24 mouse cellular contexts compared by ENCODE assay signal in genomic region chr2:102734055-102734454, GRCm38 (mm10).
DNase-seq lines count a peak whose midpoint lies in the region; ATAC-seq and TF ChIP-seq lines count a peak whose summit lies in the region.
"Had no signal": no experiment of that assay in that cellular context is flagged by ENCODE, and none has a peak within 500 bp of the region (broad histone marks: within the 10 kb centered on the region; RNA-seq: fewer than 3 reads in every experiment).

No protein-coding gene starts in this region.

- no peak for TF ChIP-seq CTCF in liver, postnatal 0 days (IDR thresholded peaks at IDR 0.05; ENCODE audit: low read depth)
- no peak for TF ChIP-seq CTCF in MEL (IDR thresholded peaks at IDR 0.05 in 2 of 3, conservative IDR thresholded peaks at IDR 0.05 in 1 of 3; ENCODE audit: control insufficient read depth in 1 of 3, insufficient read depth in 1 of 3, low read depth in 2 of 3, low read length in 3 of 3, poor library complexity in 1 of 3, severe bottlenecking in 1 of 3)

- no peaks in the 10 kb centered on the region for H3K27me3 ChIP-seq in liver, embryonic 11.5 days (replicated peaks; ENCODE audit: control insufficient read depth, insufficient read depth, low read length)
- H3K27me3 ChIP-seq in liver, postnatal 0 days (ENCODE audit: insufficient read depth, low read length) = no peaks in the 10 kb centered on the region
- H3K27me3 ChIP-seq in MEL (ENCODE audit: control insufficient read depth in 1 of 2, insufficient read depth in 2 of 2, low read length in 2 of 2) = no peaks in the 10 kb centered on the region
- H3K27me3 ChIP-seq in limb, embryonic 14.5 days (ENCODE audit: control insufficient read depth, insufficient read depth, low read length) = no peaks in the 10 kb centered on the region
- H3K27me3 ChIP-seq in liver, embryonic 16.5 days (ENCODE audit: control insufficient read depth, insufficient read depth, low read depth, low read length) = no peaks in the 10 kb centered on the region
- H3K27me3 ChIP-seq: embryonic facial prominence, embryonic 15.5 days; hindbrain, embryonic 13.5 days; Patski had no signal

- TF ChIP-seq EP300 in liver, postnatal 0 days (IDR thresholded peaks at IDR 0.05; ENCODE audit: low read depth) = no peak
- peak; percentile 77 to 85; a peak in 3 of 4 replicates for TF ChIP-seq EP300 in MEL (IDR thresholded peaks at IDR 0.05; ENCODE audit: low read depth in 1 of 2, low read length in 2 of 2)

- H3K4me3 ChIP-seq in liver, embryonic 11.5 days (ENCODE audit: low read depth, low read length) = no peak overlapping the region
- no peak overlapping the region for H3K4me3 ChIP-seq in liver, postnatal 0 days (ENCODE audit: low read depth, low read length)
- peak overlapping the region; percentile 2 to 5; a peak in 2 of 4 replicates for H3K4me3 ChIP-seq in MEL (ENCODE audit: control insufficient read depth in 1 of 2, insufficient read depth in 1 of 2, low read depth in 2 of 2, low read length in 2 of 2)
- no peak overlapping the region for H3K4me3 ChIP-seq in limb, embryonic 14.5 days (replicated peaks; ENCODE audit: low read length)
- H3K4me3 ChIP-seq in liver, embryonic 16.5 days (ENCODE audit: low read depth, low read length) = no peak overlapping the region
- H3K4me3 ChIP-seq: embryonic facial prominence, embryonic 15.5 days; erythroblast, embryonic 14.5 days; forebrain, embryonic 10.5 days; gastrocnemius, adult 2 months; heart, embryonic 10.5 days; hindbrain, embryonic 13.5 days had no signal

- peak; percentile 70; the same call in 1 of the 2 replicates for ATAC-seq in liver, embryonic 11.5 days (replicated peaks; ENCODE audit: low FRiP score)
- ATAC-seq in liver, postnatal 0 days = no peak; the same call in 1 of the 2 replicates
- no peak for ATAC-seq in limb, embryonic 14.5 days (ENCODE audit: low FRiP score, low read depth)
- ATAC-seq in liver, embryonic 16.5 days (ENCODE audit: low read depth) = peak; percentile 43; the same call in 1 of the 2 replicates
- ATAC-seq: forebrain, embryonic 14.5 days; Patski had no signal

- H3K79me2 ChIP-seq in MEL (ENCODE audit: control insufficient read depth, insufficient read depth, low read length, poor library complexity) = no peaks in the 10 kb centered on the region

- no peak overlapping the region for H3K27ac ChIP-seq in liver, embryonic 11.5 days (ENCODE audit: low read depth, low read length)
- H3K27ac ChIP-seq in liver, postnatal 0 days (ENCODE audit: low read depth) = no peak overlapping the region
- H3K27ac ChIP-seq in MEL (ENCODE audit: control insufficient read depth, low read depth, low read length) = peak overlapping the region; percentile 4; the same call in 1 of the 2 replicates
- 0 out of 2 replicates have a peak overlapping the region, but pooled peaks have one; percentile 8 for H3K27ac ChIP-seq in limb, embryonic 14.5 days (replicated peaks; ENCODE audit: low read depth, low read length)
- no peak overlapping the region for H3K27ac ChIP-seq in liver, embryonic 16.5 days (ENCODE audit: low read length)
- H3K27ac ChIP-seq: forebrain, embryonic 10.5 days; gastrocnemius, adult 2 months; heart, embryonic 10.5 days; hindbrain, embryonic 13.5 days had no signal

- H3K36me3 ChIP-seq in liver, embryonic 11.5 days (ENCODE audit: control insufficient read depth, insufficient read depth, low read length) = no peaks in the 10 kb centered on the region
- H3K36me3 ChIP-seq in liver, postnatal 0 days (replicated peaks; ENCODE audit: insufficient read depth, low read length) = no peaks in the 10 kb centered on the region
- H3K36me3 ChIP-seq in MEL (ENCODE audit: control insufficient read depth in 1 of 2, insufficient read depth in 2 of 2, low read length in 2 of 2) = peaks cover 0 to 16% of the 10 kb centered on the region in 2 experiments; a peak in 2 of 4 replicates
- H3K36me3 ChIP-seq in limb, embryonic 14.5 days (ENCODE audit: control insufficient read depth, insufficient read depth, low read length) = no peaks in the 10 kb centered on the region
- H3K36me3 ChIP-seq in liver, embryonic 16.5 days (ENCODE audit: control insufficient read depth, insufficient read depth) = no peaks in the 10 kb centered on the region
- H3K36me3 ChIP-seq: embryonic facial prominence, embryonic 15.5 days; forebrain, embryonic 10.5 days; G1E; heart, embryonic 10.5 days had no signal

- no peak for TF ChIP-seq POLR2A in MEL (IDR thresholded peaks at IDR 0.05; ENCODE audit: control insufficient read depth in 1 of 2, insufficient read depth in 1 of 2, low read depth in 1 of 2, low read length in 2 of 2, poor library complexity in 1 of 2)
- no peak for TF ChIP-seq POLR2A in limb, embryonic 14.5 days (IDR thresholded peaks at IDR 0.05; ENCODE audit: borderline replicate concordance, extremely low read depth, insufficient read depth, insufficient read length)

- H3K9ac ChIP-seq in liver, embryonic 11.5 days (ENCODE audit: low read depth, low read length) = no peak overlapping the region
- no peak overlapping the region for H3K9ac ChIP-seq in liver, postnatal 0 days (replicated peaks)
- no peak overlapping the region; the same call in 1 of the 2 replicates for H3K9ac ChIP-seq in MEL (ENCODE audit: control insufficient read depth, low read depth, low read length, poor library complexity, severe bottlenecking)
- no peak overlapping the region for H3K9ac ChIP-seq in limb, embryonic 14.5 days (ENCODE audit: low read depth, low read length, severe bottlenecking)
- no peak overlapping the region for H3K9ac ChIP-seq in liver, embryonic 16.5 days (ENCODE audit: low read depth, low read length)
- H3K9ac ChIP-seq: embryonic facial prominence, embryonic 15.5 days; hindbrain, embryonic 13.5 days had no signal

- H3K4me1 ChIP-seq in liver, embryonic 11.5 days (replicated peaks; ENCODE audit: control insufficient read depth, insufficient read depth, low read length) = peaks cover 8% of the 10 kb centered on the region; the same call in 1 of the 2 replicates
- no peaks in the 10 kb centered on the region for H3K4me1 ChIP-seq in liver, postnatal 0 days (ENCODE audit: insufficient read depth)
- H3K4me1 ChIP-seq in MEL (ENCODE audit: control insufficient read depth in 1 of 2, insufficient read depth in 2 of 2, low read length in 2 of 2) = peaks cover 10 to 12% of the 10 kb centered on the region in 2 experiments
- peaks cover 24% of the 10 kb centered on the region for H3K4me1 ChIP-seq in limb, embryonic 14.5 days (ENCODE audit: control insufficient read depth, insufficient read depth, low read length)
- H3K4me1 ChIP-seq in liver, embryonic 16.5 days (ENCODE audit: control insufficient read depth, low read depth, low read length) = no peaks in the 10 kb centered on the region

- no peak for TF ChIP-seq RAD21 in MEL (IDR thresholded peaks at IDR 0.05; ENCODE audit: low read depth, low read length)

- WGBS in liver, embryonic 11.5 days = 65% methylated on average over 3 of the region's 3 CpGs
- 62% methylated on average over 3 of the region's 3 CpGs for WGBS in liver, postnatal 0 days (ENCODE audit: insufficient replicate concordance)
- 77% methylated on average over 3 of the region's 3 CpGs for WGBS in limb, embryonic 14.5 days
- WGBS in liver, embryonic 16.5 days (ENCODE audit: insufficient replicate concordance) = 47% methylated on average over 3 of the region's 3 CpGs

- H3K4me2 ChIP-seq in liver, embryonic 11.5 days = no peak overlapping the region
- no peak overlapping the region for H3K4me2 ChIP-seq in liver, postnatal 0 days (ENCODE audit: low read depth, low read length)
- H3K4me2 ChIP-seq in limb, embryonic 14.5 days (replicated peaks; ENCODE audit: low read depth, low read length, severe bottlenecking) = no peak overlapping the region
- no peak overlapping the region for H3K4me2 ChIP-seq in liver, embryonic 16.5 days (ENCODE audit: low read depth, low read length)
- H3K4me2 ChIP-seq: embryonic facial prominence, embryonic 15.5 days; hindbrain, embryonic 13.5 days had no signal

- DNase-seq in liver, embryonic 11.5 days (ENCODE audit: low spot score) = no peak
- DNase-seq in liver, postnatal 0 days = no peak
- DNase-seq in MEL (ENCODE audit: low read depth, low spot score) = peak; percentile 64
- no peak for DNase-seq in limb, embryonic 14.5 days (ENCODE audit: low spot score)
- no peak for DNase-seq in left cerebral cortex, adult 18-20 months (ENCODE audit: low spot score in 2 of 2)
- DNase-seq in lung, postnatal 36 days = no peak
- no peak for DNase-seq in right cerebral cortex, postnatal 10 days (ENCODE audit: low spot score in 2 of 2)
- DNase-seq: adrenal gland, postnatal 14 days; cerebellum, adult 11-12 months; cerebellum, adult 9-11 months; cerebellum, postnatal 36 days; gastrocnemius, adult 2 months; gastrocnemius, postnatal 25 days; heart, adult 18-20 months; heart, postnatal 14 days had no signal

- no peaks in the 10 kb centered on the region for H3K9me3 ChIP-seq in liver, embryonic 11.5 days (ENCODE audit: control insufficient read depth, low read length)
- H3K9me3 ChIP-seq in liver, postnatal 0 days (ENCODE audit: low read length) = no peaks in the 10 kb centered on the region
- H3K9me3 ChIP-seq in MEL (replicated peaks; ENCODE audit: insufficient read depth, low read length) = no peaks in the 10 kb centered on the region
- H3K9me3 ChIP-seq in limb, embryonic 14.5 days (ENCODE audit: control insufficient read depth, low read length) = no peaks in the 10 kb centered on the region
- no peaks in the 10 kb centered on the region for H3K9me3 ChIP-seq in liver, embryonic 16.5 days (replicated peaks; ENCODE audit: control insufficient read depth, low read length)
- H3K9me3 ChIP-seq: embryonic facial prominence, embryonic 15.5 days; forebrain, embryonic 10.5 days; G1E; heart, embryonic 10.5 days; hindbrain, embryonic 13.5 days had no signal

TF ChIP-seq in MEL, 35 proteins besides CTCF, POLR2A, EP300 and RAD21 (continues in another document):
- TF ChIP-seq SIN3A (IDR thresholded peaks at IDR 0.05; ENCODE audit: low read length) (0 out of 2 replicates have a peak, but pooled peaks have one; percentile 13), ZC3H11A (IDR thresholded peaks at IDR 0.05; ENCODE audit: low read depth, low read length) (no peak), ZKSCAN1 (IDR thresholded peaks at IDR 0.05; ENCODE audit: low read depth, low read length) (no peak), TAL1 (IDR thresholded peaks at IDR 0.05; ENCODE audit: low read length) (peak; percentile 52), GATA1 (IDR thresholded peaks at IDR 0.05; ENCODE audit: low read depth, low read length) (peak; percentile 91), ZNF384 (IDR thresholded peaks at IDR 0.05; ENCODE audit: low read depth, low read length) (peak; percentile 69; the same call in 1 of the 2 replicates), TBP (IDR thresholded peaks at IDR 0.05; ENCODE audit: low read depth, low read length) (0 out of 2 replicates have a peak, but pooled peaks have one; percentile 23), ZMIZ1 (IDR thresholded peaks at IDR 0.05; ENCODE audit: low read depth, low read length) (no peak), USF2 (IDR thresholded peaks at IDR 0.05; ENCODE audit: borderline replicate concordance in 1 of 2, insufficient read depth in 1 of 2, low read depth in 1 of 2, low read length in 2 of 2) (no peak), BHLHE40 (IDR thresholded peaks at IDR 0.05; ENCODE audit: borderline replicate concordance, low read depth, low read length) (no peak), POLR2AphosphoS2 (IDR thresholded peaks at IDR 0.05; ENCODE audit: low read length) (no peak), MAZ (IDR thresholded peaks at IDR 0.05; ENCODE audit: low read depth, low read length) (no peak)

Comparison
In these comparisons a context has a peak if more than half of its experiments do, and no peak if none do; other contexts are left out.
1. ATAC-seq: peak in liver, embryonic 11.5 days (single experiment) and liver, embryonic 16.5 days (single experiment); none in liver, postnatal 0 days (single experiment) and limb, embryonic 14.5 days (single experiment).
2. H3K27ac ChIP-seq: peak in MEL (single experiment) and limb, embryonic 14.5 days (single experiment); none in liver, embryonic 11.5 days (single experiment), liver, postnatal 0 days (single experiment) and liver, embryonic 16.5 days (single experiment).
3. H3K4me3 ChIP-seq: peak in MEL (2 of 2); none in liver, embryonic 11.5 days (single experiment), liver, postnatal 0 days (single experiment), limb, embryonic 14.5 days (single experiment) and liver, embryonic 16.5 days (single experiment).